Mouse (Mus musculus) heart, embryonic 13.5 days (tissue): ENCODE measurements around the gene Clec4g. TPM values are rescaled to one million over a fixed set of nuclear protein-coding genes. Genes with fewer than 3 reads are reported as not detected.

Experiments used
- ATAC-seq: fragments of 200-750 bp; cut with Nextera tagmentation; 2 replicates; pipeline ENCODE4 v1.8.0; 2017; ENCODE audit warnings: moderate TSS enrichment; ENCODE audit not compliant: insufficient number of reproducible peaks, low FRiP score, low TSS enrichment; ENCODE audit errors: extremely low read depth
- H3K27ac ChIP-seq: fragments of 300-500 bp; sonication (generic); replicated peaks from 2 replicates; pipeline ENCODE4 v1.5.1; 2015; ENCODE audit warnings: moderate library complexity, mild to moderate bottlenecking, inconsistent platforms
- H3K27me3 ChIP-seq: fragments of 300-500 bp; sonication (generic); replicated peaks from 2 replicates; pipeline ENCODE4 v1.6.1; 2015; ENCODE audit warnings: mild to moderate bottlenecking, inconsistent platforms
- H3K36me3 ChIP-seq: fragments of 300-500 bp; sonication (generic); 2 replicates; pipeline ENCODE4 v1.6.1; 2015; ENCODE audit warnings: mild to moderate bottlenecking, inconsistent platforms
- H3K4me1 ChIP-seq: fragments of 300-500 bp; sonication (generic); 2 replicates; pipeline ENCODE4 v1.6.1; 2015; ENCODE audit warnings: inconsistent platforms
- H3K4me2 ChIP-seq: fragments of 300-500 bp; sonication (generic); 2 replicates; pipeline ENCODE4 v1.6.1; 2015; ENCODE audit warnings: inconsistent platforms, mild to moderate bottlenecking, moderate library complexity
- H3K4me3 ChIP-seq: fragments of 300-500 bp; sonication (generic); 2 replicates; pipeline ENCODE4 v1.5.1; 2015; ENCODE audit warnings: moderate library complexity, mild to moderate bottlenecking, inconsistent platforms
- H3K9ac ChIP-seq: fragments of 300-500 bp; sonication (generic); 2 replicates; pipeline ENCODE4 v1.6.1; 2015; ENCODE audit warnings: inconsistent platforms, mild to moderate bottlenecking, moderate library complexity
- H3K9me3 ChIP-seq: fragments of 300-500 bp; sonication (generic); 2 replicates; pipeline ENCODE4 v1.6.1; 2016; ENCODE audit warnings: inconsistent platforms
- WGBS: fragments of 180-500 bp; shearing (Covaris S2); methylation state at CpG from one replicate; pipeline ENCODE4 v1.1.7; 2015; ENCODE audit warnings: mixed read lengths; 5-methylcytosine and 5-hydroxymethylcytosine counted together
- polyA plus RNA-seq: library from polyadenylated mRNA; unstranded; fragments of >200 nt; fragmentation: Nextera tagmentation; extraction: Ambion mirVana; gene quantifications from 2 replicates; pipeline ENCODE4 v1.2.1, GENCODE M21; 2015

Clec4g gene
- polyA plus RNA-seq, 1 experiment from 2014 or later: 3.7 TPM

- Histone ChIP-seq H3K27me3 (no peaks in the 10 kb centered on the region), H3K4me3 (no peak overlapping the region), H3K4me2 (no peak overlapping the region), H3K9ac (no peak overlapping the region), H3K27ac (no peak overlapping the region), H3K4me1 (peaks cover 17% of the 10 kb centered on the region), H3K36me3 (peaks cover 43% of the 10 kb centered on the region), H3K9me3 (no peaks in the 10 kb centered on the region)
- ATAC-seq: no peak
- 95% methylated on average over 23 of the region's 23 CpGs for WGBS
Measured at GRCm38 (mm10) chr8:3678831-3679230, 41.6 kb downstream of the Clec4g start.

DNA sequence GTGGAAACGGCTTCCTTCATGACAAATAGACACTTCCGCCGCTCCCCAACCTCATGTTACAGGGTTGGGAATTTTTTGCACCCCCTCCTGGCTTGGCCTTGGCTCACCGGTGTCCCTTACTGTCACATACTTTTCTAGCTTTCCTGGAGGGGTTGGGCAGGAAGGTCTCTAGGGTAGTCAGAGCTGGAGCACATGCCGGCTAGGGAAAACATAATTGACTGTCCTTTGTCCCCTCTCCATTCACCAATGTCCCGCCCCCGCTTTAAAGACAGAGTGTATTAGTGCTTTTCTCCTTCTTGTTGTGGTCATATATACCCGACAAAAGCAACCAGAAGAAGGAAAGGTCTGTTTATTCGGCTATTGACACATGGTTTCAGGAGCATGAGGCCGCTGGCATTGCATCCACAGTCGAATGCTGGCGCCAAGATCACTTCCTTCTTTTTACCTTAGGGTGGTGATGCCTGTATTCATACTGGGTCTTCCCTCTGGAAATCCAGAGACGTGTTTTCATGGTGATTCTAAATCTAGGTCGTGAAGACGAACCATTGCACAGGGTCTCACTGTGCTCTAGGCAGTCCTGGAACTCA is 43.4 kb downstream of the Clec4g start:
- no peaks in the 10 kb centered on the region for H3K27me3 ChIP-seq
- WGBS: 6% methylated on average over 15 of the region's 15 CpGs
- peak overlapping the region; percentile 97 for H3K4me3 ChIP-seq
- no peaks in the 10 kb centered on the region for H3K9me3 ChIP-seq
- H3K4me1 ChIP-seq: peaks cover 17% of the 10 kb centered on the region
- peak overlapping the region; percentile 95 for H3K27ac ChIP-seq
- H3K36me3 ChIP-seq: peaks cover 34% of the 10 kb centered on the region
- H3K9ac ChIP-seq: peak overlapping the region; percentile 99
- ATAC-seq: no peak
- H3K4me2 ChIP-seq: peak overlapping the region; percentile 91

DNA sequence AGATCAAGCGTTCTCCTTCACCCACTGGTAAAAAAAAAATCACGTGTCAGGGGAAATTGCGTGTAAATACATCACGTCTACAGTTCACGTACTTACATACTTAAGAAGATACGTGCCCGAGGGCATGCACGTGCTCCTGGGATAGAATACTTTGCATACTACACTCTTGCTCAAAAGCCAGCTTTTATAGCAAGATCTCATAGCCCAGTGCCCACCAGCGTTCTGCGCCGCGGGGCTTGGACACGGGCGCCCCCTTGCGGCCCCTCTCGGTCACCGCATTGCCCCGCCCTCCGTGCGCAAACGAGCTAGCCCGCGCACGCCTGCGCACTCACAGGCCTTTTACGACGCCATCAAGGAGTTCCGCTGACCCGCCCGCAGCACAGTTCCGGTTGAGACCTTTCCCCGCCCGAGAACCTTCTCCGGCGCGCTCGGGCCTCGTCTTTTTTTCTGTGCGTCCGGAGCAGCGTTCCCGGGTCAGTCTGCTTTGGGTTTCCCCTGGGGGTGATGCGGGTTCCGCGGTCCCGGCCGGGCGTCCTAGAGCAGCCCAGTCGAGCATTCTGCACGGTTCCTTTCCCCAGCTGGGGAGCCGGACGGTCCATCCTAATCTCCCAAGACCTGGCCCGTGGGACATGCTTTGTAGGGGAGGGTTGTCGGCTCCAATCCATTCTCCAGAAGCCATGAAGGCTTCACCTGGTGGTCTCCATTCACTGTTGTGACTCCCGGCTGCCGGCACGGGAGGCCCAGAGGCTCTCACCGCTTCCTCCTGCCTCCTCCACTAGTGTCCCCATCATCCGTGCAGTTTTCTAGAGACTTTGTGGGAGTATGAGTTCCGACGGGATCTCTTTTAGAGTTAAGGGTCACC is 44.1 kb downstream of the Clec4g start, which contains the start of gene Trappc5:
Trappc5 (plus strand) TSS at position 169 of the 862 bp plus-strand sequence.
- peak within 1 kb of the TSS; percentile 97 for H3K4me3 ChIP-seq
- H3K9me3 ChIP-seq: no peaks in the 10 kb centered on the region
- peak within 1 kb of the TSS; percentile 95 for H3K27ac ChIP-seq
- peaks cover 28% of the 10 kb centered on the region for H3K36me3 ChIP-seq
- peak within 1 kb of the TSS; percentile 99 for H3K9ac ChIP-seq
- peak within 1 kb of the TSS; percentile 91 for H3K4me2 ChIP-seq
- no peaks in the 10 kb centered on the region for H3K27me3 ChIP-seq
- peaks cover 17% of the 10 kb centered on the region for H3K4me1 ChIP-seq
- 1% methylated on average over 61 of the region's 61 CpGs for WGBS
- ATAC-seq: peak; percentile 72

DNA sequence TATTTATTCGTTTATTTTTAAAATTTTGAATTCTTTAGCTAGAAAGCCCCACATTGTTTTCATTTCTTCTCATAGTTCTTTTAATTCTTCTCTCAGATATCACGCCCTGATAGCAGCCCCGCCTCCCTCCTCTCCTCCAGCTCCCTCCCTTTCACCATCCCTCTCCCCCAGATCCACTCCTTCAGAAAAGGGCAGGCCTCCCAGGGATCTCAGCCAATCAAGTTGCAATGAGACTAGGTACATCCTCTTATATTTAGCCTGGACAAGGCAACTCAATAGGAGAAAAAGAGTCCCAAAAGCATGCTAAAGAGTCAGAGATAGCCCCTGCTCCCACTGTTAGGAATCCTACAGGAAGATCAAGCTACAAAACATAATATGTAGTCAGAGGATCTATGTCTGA is 45.8 kb downstream of the Clec4g start:
- H3K27ac ChIP-seq: no peak overlapping the region
- H3K9me3 ChIP-seq: no peaks in the 10 kb centered on the region
- 36% methylated on average over 3 of the region's 3 CpGs for WGBS
- ATAC-seq: no peak
- no peaks in the 10 kb centered on the region for H3K27me3 ChIP-seq
- peaks cover 17% of the 10 kb centered on the region for H3K4me1 ChIP-seq
- no peak overlapping the region for H3K4me3 ChIP-seq
- peaks cover 11% of the 10 kb centered on the region for H3K36me3 ChIP-seq
- H3K9ac ChIP-seq: no peak overlapping the region
- H3K4me2 ChIP-seq: no peak overlapping the region

GRCm38 (mm10) chr8:3671980-3672491 is 48.4 kb downstream of the Clec4g start, which contains the start of gene Fcor:
Gene Fcor, minus strand, starts transcription at chr8:3672362.
- Histone ChIP-seq H3K27ac (peak within 1 kb of the TSS; percentile 44), H3K4me1 (peaks cover 7% of the 10 kb centered on the region), H3K4me3 (peak within 1 kb of the TSS; percentile 65), H3K9ac (peak within 1 kb of the TSS; percentile 84), H3K27me3 (0 out of 2 replicates have a peak, but pooled peaks cover 3% of the 10 kb centered on the region), H3K36me3 (no peaks in the 10 kb centered on the region), H3K4me2 (peak within 1 kb of the TSS; percentile 81), H3K9me3 (no peaks in the 10 kb centered on the region)
- WGBS: under 1% methylated on average over 23 of the region's 23 CpGs
- ATAC-seq: peak; percentile 51; the same call in 1 of the 2 replicates

- no peak overlapping the region for H3K4me3 ChIP-seq
- 0 out of 2 replicates have a peak, but pooled peaks cover 9% of the 10 kb centered on the region for H3K27me3 ChIP-seq
- no peak overlapping the region for H3K9ac ChIP-seq
- 70% methylated on average over 2 of the region's 2 CpGs for WGBS
- H3K36me3 ChIP-seq: no peaks in the 10 kb centered on the region
- H3K4me1 ChIP-seq: no peaks in the 10 kb centered on the region
- no peak for ATAC-seq
- H3K9me3 ChIP-seq: no peaks in the 10 kb centered on the region
- no peak overlapping the region for H3K27ac ChIP-seq
- no peak overlapping the region for H3K4me2 ChIP-seq
Measured at GRCm38 (mm10) chr8:3670388-3670787, 50.1 kb downstream of the Clec4g start.

DNA sequence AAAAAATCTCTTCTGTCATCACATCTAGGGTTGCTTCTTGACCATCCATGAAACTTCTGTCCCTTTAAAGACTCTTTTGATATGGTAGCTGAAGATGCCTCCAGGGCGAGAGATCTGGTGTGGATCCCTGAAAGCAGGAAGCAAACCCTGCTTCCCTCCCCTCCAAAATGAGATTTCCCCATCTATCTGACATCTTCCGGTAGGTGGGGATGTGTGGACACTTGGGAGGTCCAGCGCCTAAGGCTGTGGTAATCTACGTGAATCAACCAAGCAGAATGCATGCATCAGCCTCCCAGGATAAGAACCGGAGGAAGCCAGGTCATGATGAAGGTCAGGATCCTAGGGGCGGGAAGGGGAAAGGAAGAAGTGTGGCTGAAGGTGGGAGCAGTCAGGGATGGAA is 54.9 kb downstream of the Clec4g start, which contains the start of gene Mcemp1:
Mcemp1 (plus strand) TSS at position 248 of the 400 bp plus-strand sequence.
- no peaks in the 10 kb centered on the region for H3K4me1 ChIP-seq
- H3K36me3 ChIP-seq: no peaks in the 10 kb centered on the region
- no peaks in the 10 kb centered on the region for H3K9me3 ChIP-seq
- H3K4me3 ChIP-seq: no peak within 1 kb of the TSS
- ATAC-seq: no peak
- 0 out of 2 replicates have a peak, but pooled peaks cover 9% of the 10 kb centered on the region for H3K27me3 ChIP-seq
- no peak within 1 kb of the TSS for H3K27ac ChIP-seq
- H3K4me2 ChIP-seq: no peak within 1 kb of the TSS
- no peak within 1 kb of the TSS for H3K9ac ChIP-seq
- WGBS: 61% methylated on average over 6 of the region's 6 CpGs

GRCm38 (mm10) chr8:3664405-3664804 is 56.0 kb downstream of the Clec4g start:
- Histone ChIP-seq H3K27ac (no peak overlapping the region), H3K36me3 (no peaks in the 10 kb centered on the region), H3K4me1 (no peaks in the 10 kb centered on the region), H3K4me3 (no peak overlapping the region), H3K9me3 (no peaks in the 10 kb centered on the region), H3K4me2 (no peak overlapping the region), H3K9ac (no peak overlapping the region), H3K27me3 (0 out of 2 replicates have a peak, but pooled peaks cover 9% of the 10 kb centered on the region)
- WGBS: 50% methylated on average over 5 of the region's 5 CpGs
- ATAC-seq: no peak

GRCm38 (mm10) chr8:3660889-3661288 is 59.6 kb downstream of the Clec4g start:
- Histone ChIP-seq H3K27ac (no peak overlapping the region), H3K9me3 (no peaks in the 10 kb centered on the region), H3K27me3 (peaks cover 22% of the 10 kb centered on the region), H3K9ac (no peak overlapping the region), H3K4me3 (no peak overlapping the region), H3K4me2 (no peak overlapping the region), H3K4me1 (no peaks in the 10 kb centered on the region), H3K36me3 (no peaks in the 10 kb centered on the region)
- no peak for ATAC-seq
- WGBS: 69% methylated on average over 8 of the region's 8 CpGs
